Mouse (Mus musculus) embryonic fibroblast, embryonic 13.5 days (primary cell): ENCODE results near the gene Filip1. TPM values are rescaled to one million over a fixed set of nuclear protein-coding genes. Genes with fewer than 3 reads are reported as not detected.

Source experiments
- H3K27ac ChIP-seq: 2 replicates; pipeline ENCODE4 v1.5.1; 2012; ENCODE audit warnings: low read length, control low read depth, inconsistent platforms; ENCODE audit not compliant: insufficient read depth
- H3K4me1 ChIP-seq: 2 replicates; pipeline ENCODE4 v1.6.1; 2011; ENCODE audit warnings: low read length; ENCODE audit not compliant: control insufficient read depth, insufficient read depth
- H3K4me3 ChIP-seq: 2 replicates; pipeline ENCODE4 v1.5.1; 2011; ENCODE audit warnings: mild to moderate bottlenecking, control low read depth, low read length; ENCODE audit not compliant: insufficient read depth
- CTCF ChIP-seq: IDR thresholded peaks from 2 replicates; pipeline ENCODE4 v1.5.1; 2011; ENCODE audit warnings: mild to moderate bottlenecking, control low read depth, low read length, moderate library complexity, borderline replicate concordance; ENCODE audit not compliant: insufficient read depth
- POLR2A ChIP-seq: IDR thresholded peaks from 2 replicates; pipeline ENCODE4 v1.6.1; 2011; ENCODE audit warnings: low read depth, mild to moderate bottlenecking, control low read depth, low read length, moderate library complexity
- polyA plus RNA-seq: library from polyadenylated mRNA; stranded (reverse); fragments of >200 nt; gene quantifications from 2 replicates; pipeline ENCODE4 v1.2.4, GENCODE M21; 2011; ENCODE audit warnings: low read depth; ENCODE audit not compliant: missing spikeins, insufficient read length

Gene Filip1
- polyA plus RNA-seq, 1 experiment = 0.23 TPM

- no peaks in the 10 kb centered on the region for H3K4me1 ChIP-seq
- no peak overlapping the region for H3K27ac ChIP-seq
- TF ChIP-seq POLR2A (no peak), CTCF (no peak)
- no peak overlapping the region for H3K4me3 ChIP-seq
These were observed 189.2 kb downstream of the Filip1 start for GRCm38 (mm10) chr9:79823438-79823837.

DNA sequence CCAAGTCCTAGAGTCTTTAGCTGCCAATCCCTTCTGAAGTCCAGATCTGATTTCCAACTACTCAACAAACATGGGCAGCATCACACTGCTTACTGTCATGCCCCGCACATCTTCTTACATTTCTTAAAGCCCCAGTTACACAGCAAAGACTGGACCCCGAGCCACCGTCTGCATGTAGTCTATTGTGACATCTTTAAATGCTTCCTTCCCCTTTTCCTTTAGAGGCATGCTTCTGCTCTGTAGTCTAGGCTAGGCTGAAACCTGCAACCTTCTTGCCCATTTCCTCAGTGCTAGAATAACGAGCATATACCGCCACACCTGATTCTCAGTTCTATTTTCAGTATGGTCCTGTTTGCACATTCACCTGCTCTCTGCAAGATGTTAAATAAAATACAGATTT, 196.2 kb downstream of the Filip1 start:
- H3K4me1 ChIP-seq = no peaks in the 10 kb centered on the region
- no peak overlapping the region for H3K4me3 ChIP-seq
- H3K27ac ChIP-seq = no peak overlapping the region
- no peak for TF ChIP-seq CTCF
- TF ChIP-seq POLR2A = no peak

DNA sequence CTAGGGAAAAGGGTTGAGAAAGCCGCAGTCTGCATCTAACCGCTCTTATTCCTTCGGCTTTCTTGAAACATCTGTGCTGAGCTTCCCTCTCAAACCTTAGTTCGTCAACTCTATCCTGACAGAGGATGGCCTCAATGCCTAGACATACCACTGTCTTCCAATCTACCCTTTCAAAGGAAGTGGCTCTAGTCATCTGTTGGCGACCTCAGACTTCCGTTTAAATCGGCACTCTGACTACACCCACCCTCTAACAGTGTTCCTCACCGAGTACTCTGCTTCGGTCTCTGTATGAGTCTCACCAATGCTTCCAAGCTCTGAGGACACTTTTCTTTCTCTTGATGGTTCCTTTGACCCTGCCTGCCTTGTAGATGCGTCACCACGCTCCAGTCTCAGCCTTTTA, 196.6 kb downstream of the Filip1 start:
- no peaks in the 10 kb centered on the region for H3K4me1 ChIP-seq
- no peak overlapping the region for H3K27ac ChIP-seq
- no peak overlapping the region for H3K4me3 ChIP-seq
- no peak for TF ChIP-seq POLR2A
- TF ChIP-seq CTCF = no peak

DNA sequence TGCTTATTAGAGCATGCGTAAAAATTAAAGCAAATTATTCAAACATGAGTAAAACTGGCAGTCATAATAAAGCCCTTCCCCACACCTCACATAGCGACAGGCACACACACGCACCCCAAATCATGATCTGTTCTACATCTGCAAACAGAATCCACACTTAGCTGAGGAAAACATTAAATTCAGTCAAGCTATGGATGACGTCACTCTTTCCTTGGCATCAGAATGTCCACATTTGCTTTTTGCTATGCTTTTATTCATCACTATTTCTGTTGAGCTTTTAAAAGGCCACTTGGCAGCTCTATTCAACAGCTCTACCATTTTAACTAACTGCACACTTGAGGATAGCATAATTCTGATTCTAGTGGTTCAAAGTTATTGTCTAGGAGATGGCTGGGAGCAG, 198.1 kb downstream of the Filip1 start:
- no peak for TF ChIP-seq CTCF
- H3K4me1 ChIP-seq = no peaks in the 10 kb centered on the region
- H3K4me3 ChIP-seq = no peak overlapping the region
- H3K27ac ChIP-seq = no peak overlapping the region

GRCm38 (mm10) chr9:79810969-79811902, 201.4 kb downstream of the Filip1 start:
- H3K4me3 ChIP-seq = no peak overlapping the region
- H3K27ac ChIP-seq = no peak overlapping the region

DNA sequence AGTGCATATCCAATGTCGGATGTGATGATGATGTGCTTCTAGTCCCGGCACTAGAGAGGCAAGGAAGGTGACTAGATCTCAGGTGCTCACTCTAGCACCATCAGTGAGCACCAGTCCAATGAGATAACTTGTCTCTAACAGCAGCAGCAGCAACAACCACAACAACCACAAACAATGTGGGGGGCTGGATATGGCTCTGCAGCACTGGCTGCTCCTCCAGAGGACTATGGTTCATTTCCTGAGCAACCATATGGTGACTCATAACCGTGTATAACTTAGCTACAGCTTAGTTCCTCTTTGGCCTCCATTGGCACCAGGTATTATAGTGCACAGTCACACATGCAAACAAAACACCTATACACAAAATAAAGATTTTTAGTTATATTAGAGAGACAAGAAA, 202.1 kb downstream of the Filip1 start:
- Histone ChIP-seq H3K4me3 (no peak overlapping the region), H3K27ac (no peak overlapping the region), H3K4me1 (no peaks in the 10 kb centered on the region)
- no peak for TF ChIP-seq POLR2A
- no peak for TF ChIP-seq CTCF

More at GRCm38 (mm10) chr9:79810969-79811902, 201.4 kb downstream of the Filip1 start:
- TF ChIP-seq CTCF (no peak), POLR2A (no peak)
- no peaks in the 10 kb centered on the region for H3K4me1 ChIP-seq

DNA sequence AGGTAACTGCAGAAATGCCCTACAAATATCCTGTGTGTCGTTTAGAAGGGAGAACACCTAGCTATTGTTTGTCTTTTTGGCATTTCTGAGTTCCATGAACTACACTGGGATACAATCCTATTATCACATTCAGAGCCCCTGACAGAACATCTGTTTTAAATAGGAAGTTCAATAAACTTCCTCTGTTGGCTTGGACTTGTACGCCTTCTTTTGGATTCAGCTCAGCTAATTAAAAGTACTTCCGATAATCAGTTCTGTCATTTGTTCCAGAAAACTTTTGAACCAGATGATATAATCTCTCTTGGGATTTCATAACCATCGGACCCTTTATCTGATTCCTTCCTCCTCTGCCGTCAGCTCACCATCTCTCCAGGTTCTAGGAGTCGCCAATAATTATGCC, 203.2 kb downstream of the Filip1 start:
- no peaks in the 10 kb centered on the region for H3K4me1 ChIP-seq
- no peak overlapping the region for H3K4me3 ChIP-seq
- no peak overlapping the region for H3K27ac ChIP-seq
- no peak for TF ChIP-seq CTCF
- TF ChIP-seq POLR2A = no peak

- H3K27ac ChIP-seq = no peak overlapping the region
- H3K4me3 ChIP-seq = no peak overlapping the region
- no peaks in the 10 kb centered on the region for H3K4me1 ChIP-seq
- no peak for TF ChIP-seq POLR2A
- TF ChIP-seq CTCF = no peak
These were observed 205.5 kb downstream of the Filip1 start for GRCm38 (mm10) chr9:79807178-79807577.

DNA sequence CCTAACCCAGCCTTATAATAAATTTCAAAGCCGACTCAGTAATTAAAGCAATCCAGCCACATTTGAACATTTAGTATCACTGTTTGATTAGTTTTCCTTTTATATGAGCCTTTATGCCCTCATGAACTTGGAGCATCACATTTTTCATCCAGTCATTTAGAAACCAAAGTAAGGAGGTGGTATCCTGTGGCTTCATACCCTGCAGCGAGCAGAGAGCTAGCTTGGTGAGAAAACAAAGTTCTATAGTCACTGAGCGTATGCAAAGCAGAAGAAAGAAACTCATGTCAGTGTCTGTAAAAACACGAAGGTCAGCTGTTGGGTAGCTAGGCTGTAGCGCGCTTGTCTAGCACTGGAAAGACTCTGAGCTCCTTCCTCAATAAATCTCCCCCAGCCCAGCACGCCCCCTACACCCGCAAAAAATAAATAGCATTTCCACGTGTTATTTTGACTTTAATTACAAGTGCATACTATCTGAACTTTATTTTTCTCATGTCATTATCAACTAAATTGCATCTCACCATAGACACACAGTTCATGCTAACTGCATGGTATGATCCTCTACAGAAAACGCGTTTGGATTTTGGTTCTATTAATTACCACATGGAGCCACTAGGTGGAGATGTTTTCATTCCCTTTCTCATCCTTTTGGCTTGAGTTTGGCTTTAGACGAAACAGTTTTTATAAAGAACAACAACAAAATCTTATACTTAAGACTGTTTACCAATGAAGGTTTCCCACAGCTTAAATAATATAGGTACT, 206.2 kb downstream of the Filip1 start:
- TF ChIP-seq CTCF (no peak), POLR2A (no peak)
- Histone ChIP-seq H3K4me1 (no peaks in the 10 kb centered on the region), H3K4me3 (no peak overlapping the region), H3K27ac (no peak overlapping the region)

DNA sequence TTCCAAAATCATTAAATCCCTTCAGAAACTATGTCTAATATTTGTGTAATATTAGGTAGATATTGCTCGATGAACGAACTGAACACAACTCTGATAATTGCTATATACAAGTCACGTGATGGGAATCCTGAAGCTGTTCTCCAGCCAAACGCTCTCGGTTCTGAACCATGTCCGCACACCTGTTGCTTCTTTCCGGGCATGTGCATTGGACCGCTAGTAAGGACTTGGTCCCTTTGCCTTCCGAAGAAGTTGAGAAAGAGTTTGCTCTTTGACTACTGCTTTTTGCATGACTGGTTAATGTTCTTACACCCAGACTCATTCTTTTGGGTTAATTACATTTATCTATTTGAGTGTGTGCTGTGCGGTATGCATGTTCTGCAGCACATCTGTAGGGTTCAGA, 207.2 kb downstream of the Filip1 start:
- Histone ChIP-seq H3K4me3 (no peak overlapping the region), H3K27ac (no peak overlapping the region), H3K4me1 (no peaks in the 10 kb centered on the region)
- TF ChIP-seq POLR2A (no peak), CTCF (no peak)
